Mouse (Mus musculus) erythroid progenitor cell, adult 5-6 weeks (primary cell): ENCODE measurements around the gene Prss2. TPM values are rescaled to one million over a fixed set of nuclear protein-coding genes. Genes with fewer than 3 reads are reported as not detected.
"Not testable (repeated sequence)": the region's sequence is repeated elsewhere in the genome, so short reads cannot be mapped to it uniquely, and the experiment has no call there.

Experiments used
- ATAC-seq: replicated peaks from 2 replicates; pipeline ENCODE4 v1.8.0; 2016; ENCODE audit warnings: moderate number of reproducible peaks, mild to moderate bottlenecking, moderate TSS enrichment, inconsistent platforms; ENCODE audit not compliant: poor library complexity, low FRiP score, severe bottlenecking
- total RNA-seq, 2 experiments: library from RNA; stranded (forward) in 1 of 2; stranded (reverse) in 1 of 2; fragments of 150-400 nt in 1 of 2; fragments of 186-747, 209-891 nt in 1 of 2; gene quantifications; 2 replicates each; pipeline versions ENCODE4 v1.2.3 to v1.2.4; 2015 to 2017; ENCODE audit warnings: low replicate concordance in 2 of 2

Gene Prss2
- total RNA-seq, 2 experiments from 2014 or later: not detected

DNA sequence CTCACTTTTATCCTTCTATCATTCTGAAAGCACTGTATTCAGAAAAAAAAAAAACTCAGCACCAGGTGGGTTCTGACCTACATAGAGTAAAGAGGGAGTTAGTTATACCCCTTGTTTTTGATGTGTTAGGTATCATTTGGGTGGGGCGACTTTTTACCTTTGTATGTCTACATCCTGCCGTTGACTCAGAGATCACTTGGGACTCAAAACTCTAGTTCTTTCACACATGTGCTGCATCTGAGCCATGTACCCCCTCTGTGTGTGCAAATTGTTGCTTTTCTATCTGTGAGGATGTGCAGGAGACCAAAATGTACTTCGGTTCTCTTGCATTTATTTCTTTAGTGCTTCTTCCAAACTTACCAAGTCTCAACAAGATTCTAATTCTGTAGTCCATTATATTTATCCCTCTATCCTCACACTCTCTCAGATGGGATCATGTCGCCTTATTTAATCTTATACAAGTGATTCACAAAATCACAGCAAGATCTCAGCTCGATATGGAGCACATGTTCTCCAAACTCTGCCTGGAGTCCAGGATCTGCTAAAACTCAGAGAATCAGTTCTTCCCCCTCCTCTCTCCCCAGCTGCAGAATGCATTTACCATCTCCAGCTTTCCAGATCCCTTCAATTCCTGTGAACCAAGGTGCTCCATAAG lies 31.9 kb downstream of the Prss2 start:
- no peak for ATAC-seq

- no peak for ATAC-seq
These were observed 32.9 kb downstream of the Prss2 start for GRCm38 (mm10) chr6:41554295-41555169.

DNA sequence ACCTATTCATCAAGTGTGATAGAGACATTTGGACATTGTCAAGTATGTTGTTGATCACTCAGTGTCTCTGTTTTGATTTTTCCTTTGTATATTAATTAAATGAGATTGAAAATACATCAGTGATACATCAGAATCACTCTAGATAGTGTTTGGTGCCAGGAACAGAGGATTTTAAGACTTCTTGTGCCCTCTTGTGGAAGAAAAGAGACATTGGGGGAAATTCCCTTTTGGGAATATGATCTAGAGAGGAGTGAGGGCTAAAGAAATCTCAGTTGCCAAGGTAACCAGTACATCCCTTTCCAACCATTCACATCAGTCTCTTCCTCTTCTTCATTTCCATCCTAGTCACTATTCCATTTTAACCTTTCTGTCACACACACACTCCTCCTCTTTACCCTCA lies 34.8 kb downstream of the Prss2 start:
- no peak for ATAC-seq

DNA sequence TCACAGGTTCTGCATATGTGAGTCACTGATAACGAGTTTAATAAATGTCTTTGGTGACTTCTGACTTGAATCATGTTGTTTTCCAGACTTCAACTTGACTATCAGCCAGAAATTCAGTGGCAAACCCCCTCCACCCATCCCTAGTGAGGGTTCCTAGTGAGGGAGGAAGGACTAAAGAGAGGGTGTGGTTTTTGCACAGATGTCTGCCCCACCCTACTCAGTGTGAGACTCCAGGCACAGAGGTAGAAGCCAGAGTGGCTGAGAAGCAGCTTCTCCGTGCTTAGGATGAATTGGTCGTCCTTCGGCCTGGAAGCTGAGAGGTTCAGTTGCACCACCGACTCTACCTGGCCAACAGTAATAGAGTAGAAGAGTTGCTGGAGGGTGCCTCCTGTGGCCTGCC lies 35.9 kb downstream of the Prss2 start:
- peak; percentile 75 for ATAC-seq

DNA sequence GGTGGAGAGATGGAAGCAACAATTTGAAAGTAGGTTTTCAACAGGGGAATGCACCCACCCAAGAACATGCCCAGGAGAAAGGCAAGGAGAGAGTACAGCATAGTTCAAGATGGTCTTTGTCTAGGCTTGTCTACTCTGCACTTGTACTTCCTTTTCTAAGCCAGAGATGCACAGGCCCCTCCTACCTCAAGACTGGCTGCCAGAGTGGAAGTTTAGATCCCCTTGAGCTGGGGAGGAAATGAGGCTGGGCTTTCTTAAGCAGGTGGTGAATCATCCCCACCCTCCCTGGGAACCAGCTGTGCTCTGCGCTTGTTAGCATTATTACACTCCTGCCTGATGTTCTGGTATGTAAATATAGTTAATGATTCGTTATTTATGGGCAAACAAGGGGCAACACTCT lies 36.7 kb downstream of the Prss2 start:
- no peak for ATAC-seq

DNA sequence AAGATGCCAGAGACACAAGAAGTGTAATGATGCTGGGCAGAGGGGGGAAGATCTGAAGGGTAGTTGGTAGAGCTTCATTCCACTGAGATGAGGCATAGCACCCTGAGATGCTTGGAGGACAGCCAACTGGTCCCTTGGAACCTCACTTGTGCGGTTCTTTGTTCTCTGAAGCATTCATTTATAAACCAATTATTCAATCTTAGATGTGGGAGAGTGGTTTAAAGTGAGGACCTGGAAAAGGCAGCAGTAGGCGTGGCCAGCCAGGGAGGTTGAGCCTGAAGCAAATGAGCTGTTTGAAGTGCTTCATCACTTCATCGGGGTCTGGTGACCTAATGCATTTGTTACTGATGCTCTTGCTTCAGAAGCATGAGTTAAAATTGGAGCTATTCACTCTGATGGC lies 37.7 kb downstream of the Prss2 start:
- no peak for ATAC-seq

DNA sequence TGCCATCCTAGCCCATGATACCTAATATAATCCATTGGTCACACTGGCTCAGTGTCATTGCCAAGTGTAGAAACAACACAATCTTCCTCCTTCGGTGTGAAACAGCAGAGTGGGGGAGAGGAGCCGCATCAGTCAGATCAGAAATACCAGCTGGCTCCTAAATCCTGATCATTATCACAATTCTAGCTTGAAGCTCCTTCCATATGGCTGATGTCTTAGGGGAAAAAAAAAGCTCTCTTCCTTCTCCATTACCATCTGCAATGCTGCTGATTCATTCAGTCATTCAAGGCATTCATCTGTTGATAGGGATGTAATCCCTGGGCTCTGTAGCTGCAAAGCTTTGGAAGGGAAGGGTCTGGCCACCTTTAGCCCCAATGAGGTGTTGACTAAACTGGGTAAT lies 38.7 kb downstream of the Prss2 start:
- no peak for ATAC-seq

DNA sequence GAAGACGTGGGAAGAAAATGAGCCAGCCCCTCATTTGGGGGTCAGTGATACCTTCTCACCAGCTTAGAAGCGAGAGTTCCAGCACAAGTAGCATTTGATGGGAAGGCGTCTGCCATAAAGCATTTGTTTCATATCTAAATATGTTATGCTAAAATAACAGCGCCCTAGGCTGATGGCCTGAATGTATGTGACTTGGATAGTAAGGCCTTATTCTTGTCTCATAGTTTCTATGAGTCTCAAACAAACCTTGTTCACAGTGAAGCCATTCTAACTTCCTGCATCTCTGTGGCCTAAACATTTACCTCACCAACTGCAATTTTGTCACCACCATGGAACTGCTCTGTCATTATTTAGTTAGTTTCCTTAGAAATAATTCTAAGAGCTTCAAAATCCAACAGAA lies 41.0 kb downstream of the Prss2 start:
- no peak for ATAC-seq

- not testable (repeated sequence) for ATAC-seq
These were observed 41.7 kb downstream of the Prss2 start for GRCm38 (mm10) chr6:41563104-41563951.

DNA sequence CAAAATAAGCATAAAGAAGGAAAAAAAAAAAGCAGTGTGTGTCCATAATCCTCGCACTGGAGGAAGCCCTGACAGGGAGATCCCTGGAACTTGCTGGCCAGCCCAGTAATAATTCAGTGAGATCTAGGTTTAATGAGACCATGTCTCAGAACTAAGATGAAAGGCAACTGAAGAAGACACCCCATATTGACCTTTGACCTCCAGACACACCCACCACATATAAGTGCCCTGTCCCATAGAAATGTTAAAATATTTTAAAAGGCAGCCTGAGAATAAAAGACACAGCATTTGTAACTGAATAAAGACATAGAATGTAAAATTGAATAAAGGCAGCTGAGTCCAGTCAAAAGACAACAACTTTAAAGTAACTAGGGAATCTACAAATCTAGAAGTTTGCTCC lies 43.7 kb downstream of the Prss2 start:
- ATAC-seq: no peak

- no peak for ATAC-seq
These were observed 45.4 kb downstream of the Prss2 start for GRCm38 (mm10) chr6:41566965-41567364.

- no peak for ATAC-seq
These were observed 47.5 kb downstream of the Prss2 start for GRCm38 (mm10) chr6:41569078-41569477.

Other genes starting within 250 kb of the Prss2 start
- not detected in 2 replicates for gene Try4, start 219.5 kb upstream of the Prss2 start, total RNA-seq (2015; ENCODE audit: low replicate concordance)
- gene Try4, start 219.5 kb upstream of the Prss2 start, total RNA-seq (2017; ENCODE audit: low replicate concordance): not detected in 2 replicates
- not detected in 2 replicates for gene Try5, start 204.9 kb upstream of the Prss2 start, total RNA-seq (2015; ENCODE audit: low replicate concordance)
- gene Try5, start 204.9 kb upstream of the Prss2 start, total RNA-seq (2017; ENCODE audit: low replicate concordance): not detected in 2 replicates
- not detected in 2 replicates for gene Try10, start 167.7 kb upstream of the Prss2 start, total RNA-seq (2015; ENCODE audit: low replicate concordance)
- not detected in 2 replicates for gene Try10, start 167.7 kb upstream of the Prss2 start, total RNA-seq (2017; ENCODE audit: low replicate concordance)
- not detected in 2 replicates for gene Prss3, start 144.1 kb upstream of the Prss2 start, total RNA-seq (2015; ENCODE audit: low replicate concordance)
- not detected in 2 replicates for gene Prss3, start 144.1 kb upstream of the Prss2 start, total RNA-seq (2017; ENCODE audit: low replicate concordance)
- not detected in 2 replicates for gene Gm5771, start 129.4 kb upstream of the Prss2 start, total RNA-seq (2015; ENCODE audit: low replicate concordance)
- gene Gm5771, start 129.4 kb upstream of the Prss2 start, total RNA-seq (2017; ENCODE audit: low replicate concordance): not detected in 2 replicates
- gene Gm10334, start 75.6 kb upstream of the Prss2 start, total RNA-seq (2015; ENCODE audit: low replicate concordance): not detected in 2 replicates
- gene Gm10334, start 75.6 kb upstream of the Prss2 start, total RNA-seq (2017; ENCODE audit: low replicate concordance): not detected in 2 replicates
- gene Prss1, start 62.9 kb upstream of the Prss2 start, total RNA-seq (2015; ENCODE audit: low replicate concordance): not detected in 2 replicates
- gene Prss1, start 62.9 kb upstream of the Prss2 start, total RNA-seq (2017; ENCODE audit: low replicate concordance): not detected in 2 replicates
- gene Ephb6, start 83.7 kb downstream of the Prss2 start, total RNA-seq (2015; ENCODE audit: low replicate concordance): not detected in 2 replicates
- gene Ephb6, start 83.7 kb downstream of the Prss2 start, total RNA-seq (2017; ENCODE audit: low replicate concordance): not detected in 2 replicates
- not detected in 2 replicates for gene Trpv6, start 114.6 kb downstream of the Prss2 start, total RNA-seq (2015; ENCODE audit: low replicate concordance)
- not detected in 2 replicates for gene Trpv6, start 114.6 kb downstream of the Prss2 start, total RNA-seq (2017; ENCODE audit: low replicate concordance)
- gene Trpv5, start 159.0 kb downstream of the Prss2 start, total RNA-seq (2015; ENCODE audit: low replicate concordance): 1.1 and 4.2 TPM in 2 replicates
- gene Trpv5, start 159.0 kb downstream of the Prss2 start, total RNA-seq (2017; ENCODE audit: low replicate concordance): 1.9 and 2.6 TPM in 2 replicates
- gene Llcfc1, start 162.6 kb downstream of the Prss2 start, total RNA-seq (2015; ENCODE audit: low replicate concordance): not detected in 2 replicates
- not detected in 2 replicates for gene Llcfc1, start 162.6 kb downstream of the Prss2 start, total RNA-seq (2017; ENCODE audit: low replicate concordance)
- gene Kel, start 182.6 kb downstream of the Prss2 start, total RNA-seq (2015; ENCODE audit: low replicate concordance): 2,964 and 2,966 TPM in 2 replicates
- 871 and 1,033 TPM in 2 replicates for gene Kel, start 182.6 kb downstream of the Prss2 start, total RNA-seq (2017; ENCODE audit: low replicate concordance)